Mouse (Mus musculus): ENCODE data around the gene Dhx37.

Dhx37 gene

DNA sequence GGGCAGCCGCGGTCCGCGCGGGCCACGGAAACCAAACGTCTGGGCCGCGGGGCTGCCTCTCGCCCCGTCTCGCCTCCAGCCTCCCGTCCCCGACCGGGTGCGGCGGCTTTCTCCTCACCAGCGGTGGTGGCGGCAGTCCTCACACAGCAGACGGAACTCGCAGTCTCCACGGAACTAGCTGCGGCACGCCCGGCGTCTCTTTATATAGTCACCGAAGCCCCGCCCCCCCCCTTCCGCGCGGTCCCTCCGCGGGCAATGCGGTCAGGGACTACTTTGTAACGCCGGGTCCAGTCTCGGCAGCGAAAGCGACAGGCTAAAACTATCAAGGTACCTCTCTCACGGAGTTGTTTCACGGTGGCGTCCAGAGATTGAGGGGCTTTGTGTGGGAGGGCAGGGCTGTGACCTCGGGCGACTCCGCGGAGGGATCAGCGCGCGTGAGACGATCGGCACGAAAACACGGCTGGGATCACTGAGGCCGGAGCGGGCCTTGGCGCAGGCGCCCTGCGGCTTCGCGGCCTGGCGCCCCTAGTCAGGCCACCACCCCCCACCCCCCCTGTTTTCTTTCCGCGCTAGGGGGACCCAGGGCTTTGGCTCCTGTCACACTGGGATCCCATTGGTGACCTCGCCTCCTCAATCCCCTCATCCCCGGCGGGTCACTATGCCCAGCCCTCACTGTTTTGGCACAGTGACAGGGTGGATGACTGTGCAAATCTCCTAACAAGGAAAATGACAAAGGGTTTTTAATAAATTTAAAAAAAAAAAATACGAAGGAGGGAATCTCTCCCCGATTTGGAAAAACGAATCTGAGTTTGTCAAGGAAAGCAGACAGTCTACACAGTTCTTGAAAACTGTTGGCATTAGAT, 44.1 kb downstream of the Dhx37 start, which contains the start of gene Ubc:
Gene Ubc (minus strand): TSS at position 624 of the 863 bp plus-strand sequence.
- 1% methylated on average over 69 of the region's 69 CpGs for WGBS

DNA sequence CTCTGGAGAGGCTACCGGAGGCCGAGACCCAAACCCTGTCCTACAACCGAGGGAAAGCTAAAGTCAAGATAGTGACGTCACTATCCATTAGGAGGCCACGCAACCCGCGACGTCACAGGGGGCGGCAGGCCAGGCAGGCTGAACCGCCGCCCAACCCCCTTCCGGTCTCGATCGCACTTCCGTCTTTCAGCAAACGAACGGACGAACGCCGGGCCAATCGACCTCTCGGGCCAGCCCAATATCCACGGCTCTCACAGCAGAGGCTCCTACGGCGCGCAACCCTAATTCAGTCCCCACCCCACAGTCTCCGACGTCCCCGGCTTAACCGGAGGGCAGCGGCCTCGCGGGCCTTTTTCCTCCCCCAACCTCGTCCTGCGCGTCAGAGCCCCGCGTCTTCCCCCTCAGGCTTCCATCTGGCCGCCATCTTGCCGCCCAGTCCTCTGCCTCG, 44.8 kb downstream of the Dhx37 start, which contains the start of gene Gm10382:
Gene Gm10382 (plus strand): TSS at position 192 of the 448 bp plus-strand sequence.
- WGBS = 1% methylated on average over 40 of the region's 41 CpGs

DNA sequence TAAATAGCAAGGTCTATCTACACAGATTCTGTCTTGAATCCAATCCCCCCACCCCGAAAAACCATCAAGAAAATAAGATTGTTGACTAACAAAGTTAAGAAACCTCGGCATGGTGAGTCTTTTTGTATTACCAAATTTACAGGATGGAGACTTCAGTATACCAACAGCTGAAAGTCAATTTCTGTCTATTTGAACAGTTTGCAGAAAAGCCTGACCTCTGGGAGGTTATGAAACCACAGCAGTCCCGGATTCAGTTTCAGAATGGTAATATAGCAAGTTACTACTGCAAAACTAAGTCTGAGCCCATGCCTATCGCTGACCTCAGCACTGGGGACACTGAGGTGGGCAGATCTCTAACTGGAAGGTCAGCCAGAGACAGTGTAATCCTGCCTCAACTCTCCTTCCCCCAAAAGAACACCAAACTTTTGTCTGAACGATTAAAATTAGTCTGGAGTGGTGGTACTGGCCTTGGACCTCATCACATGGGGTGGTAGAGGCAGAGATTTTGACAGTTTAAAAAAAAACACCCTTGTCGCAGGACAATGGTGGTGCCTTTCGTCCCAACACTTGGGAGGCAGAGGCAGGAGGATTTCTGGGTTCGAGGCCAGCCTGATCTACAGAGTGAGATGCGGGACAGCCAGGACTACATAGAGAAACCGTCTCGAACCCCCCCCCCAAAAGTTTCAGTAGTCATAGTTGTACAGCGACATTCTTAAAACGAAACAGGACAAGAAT, 45.4 kb downstream of the Dhx37 start:
- 4% methylated on average over 13 of the region's 13 CpGs for WGBS

DNA sequence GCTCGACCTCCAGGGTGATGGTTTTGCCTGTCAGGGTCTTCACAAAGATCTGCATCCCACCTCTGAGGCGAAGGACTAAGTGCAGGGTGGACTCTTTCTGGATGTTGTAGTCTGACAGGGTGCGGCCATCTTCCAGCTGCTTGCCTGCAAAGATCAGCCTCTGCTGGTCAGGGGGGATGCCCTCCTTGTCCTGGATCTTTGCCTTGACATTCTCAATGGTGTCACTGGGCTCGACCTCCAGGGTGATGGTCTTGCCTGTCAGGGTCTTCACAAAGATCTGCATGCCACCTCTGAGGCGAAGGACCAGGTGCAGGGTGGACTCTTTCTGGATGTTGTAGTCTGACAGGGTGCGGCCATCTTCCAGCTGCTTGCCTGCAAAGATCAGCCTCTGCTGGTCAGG, 46.6 kb downstream of the Dhx37 start:
- 58% methylated on average over 5 of the region's 6 CpGs for WGBS

DNA sequence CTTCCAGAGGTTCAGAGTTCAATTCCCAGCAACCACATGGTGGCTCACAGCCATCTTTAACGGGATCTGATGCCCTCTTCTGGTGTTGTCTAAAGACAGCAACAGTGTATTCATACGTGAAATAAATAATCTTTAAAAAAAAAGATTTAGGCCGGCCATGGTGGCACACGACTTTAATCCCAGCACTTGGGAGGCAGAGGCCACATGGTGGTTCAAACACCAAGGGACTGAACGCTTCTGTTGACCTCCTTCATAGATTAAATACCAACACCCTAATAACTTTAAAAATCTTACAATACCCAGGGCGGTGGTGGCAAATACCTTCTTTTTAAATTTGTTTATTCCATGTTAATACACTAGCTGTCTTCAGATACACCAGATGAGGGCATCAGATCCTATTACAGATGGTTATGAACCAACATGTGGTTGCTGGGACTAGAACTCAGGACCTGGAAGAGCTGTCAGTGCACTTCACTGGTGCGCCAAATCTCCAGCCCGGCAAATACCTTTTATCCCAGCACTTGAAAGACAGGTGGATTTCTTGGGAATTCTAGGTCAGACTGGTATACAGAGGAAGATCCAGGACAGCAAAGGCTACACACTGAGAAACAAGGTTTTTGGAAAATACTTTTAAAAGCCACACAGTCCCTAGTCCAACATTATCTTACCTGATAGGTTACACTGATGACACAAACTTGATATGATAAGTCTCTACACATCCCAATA, 48.5 kb downstream of the Dhx37 start:
- WGBS = 40% methylated on average over 8 of the region's 8 CpGs

DNA sequence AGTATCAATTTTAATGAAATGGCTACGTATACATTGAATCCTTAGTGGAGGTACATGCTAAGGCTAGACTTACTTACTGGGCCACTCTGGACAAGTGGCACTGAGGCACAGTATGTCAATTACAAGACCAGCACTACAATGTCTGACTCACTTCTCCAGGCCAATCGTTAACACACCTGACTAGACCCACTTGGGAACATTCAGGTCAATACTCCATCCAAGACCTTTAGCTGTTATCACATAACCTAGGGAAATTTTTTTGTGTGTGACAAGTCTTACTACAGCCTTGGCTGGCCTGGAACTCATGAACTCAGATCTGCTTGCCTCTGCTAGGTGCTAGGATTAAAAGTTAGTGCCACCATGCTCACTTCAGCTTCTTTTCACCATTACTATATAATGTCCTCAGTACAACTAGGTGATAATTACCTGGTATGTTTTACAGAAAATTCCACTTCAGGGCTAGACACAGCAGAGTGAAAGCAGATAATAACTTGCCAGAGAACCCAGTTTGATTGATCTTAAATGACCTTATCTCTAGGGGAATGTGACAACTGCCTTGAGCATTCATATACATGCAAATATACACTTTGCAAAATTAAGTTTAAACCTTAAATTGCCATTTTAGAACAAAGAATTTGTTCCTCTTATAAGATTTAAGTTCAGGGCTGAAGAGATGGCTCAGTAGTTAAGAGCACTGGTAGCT, 49.3 kb downstream of the Dhx37 start:
- 57% methylated on average over 2 of the region's 2 CpGs for WGBS

DNA sequence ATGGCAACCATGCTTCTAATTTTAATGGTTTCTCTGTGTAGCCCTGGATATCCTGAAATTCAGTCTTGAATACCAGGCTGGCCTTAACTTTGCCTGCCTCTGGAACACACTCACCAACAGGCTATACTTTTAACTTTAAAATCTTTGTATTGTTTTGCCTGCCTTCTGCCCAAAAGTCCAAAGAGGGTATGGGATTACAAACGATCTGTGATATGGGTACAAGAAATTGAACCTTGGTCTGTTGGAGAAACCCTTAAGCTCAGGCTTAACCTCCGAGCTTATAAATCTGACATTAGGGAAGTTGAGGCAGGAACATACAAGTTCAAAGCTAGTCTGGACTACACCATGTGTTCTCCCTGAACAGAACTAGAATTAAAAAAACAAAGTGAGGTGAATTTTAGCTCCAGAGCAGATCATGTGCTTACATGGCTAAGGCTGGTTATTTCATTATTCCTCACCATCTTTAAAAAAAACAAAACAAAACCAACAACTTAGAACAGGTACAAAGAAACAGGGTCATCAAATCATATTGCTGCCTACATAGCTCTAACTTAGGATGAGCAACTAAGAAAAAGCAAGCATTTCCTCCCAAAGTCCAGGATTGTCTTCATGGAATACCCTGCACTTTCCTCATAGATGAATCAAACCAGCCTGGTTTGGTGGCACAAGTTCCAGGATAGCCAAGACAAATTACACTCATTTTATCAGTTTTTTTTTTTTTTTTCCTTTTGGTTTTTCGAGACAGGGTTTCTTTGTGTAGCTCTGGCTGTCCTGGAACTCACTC, 50.1 kb downstream of the Dhx37 start:
- 49% methylated on average over 3 of the region's 3 CpGs for WGBS

DNA sequence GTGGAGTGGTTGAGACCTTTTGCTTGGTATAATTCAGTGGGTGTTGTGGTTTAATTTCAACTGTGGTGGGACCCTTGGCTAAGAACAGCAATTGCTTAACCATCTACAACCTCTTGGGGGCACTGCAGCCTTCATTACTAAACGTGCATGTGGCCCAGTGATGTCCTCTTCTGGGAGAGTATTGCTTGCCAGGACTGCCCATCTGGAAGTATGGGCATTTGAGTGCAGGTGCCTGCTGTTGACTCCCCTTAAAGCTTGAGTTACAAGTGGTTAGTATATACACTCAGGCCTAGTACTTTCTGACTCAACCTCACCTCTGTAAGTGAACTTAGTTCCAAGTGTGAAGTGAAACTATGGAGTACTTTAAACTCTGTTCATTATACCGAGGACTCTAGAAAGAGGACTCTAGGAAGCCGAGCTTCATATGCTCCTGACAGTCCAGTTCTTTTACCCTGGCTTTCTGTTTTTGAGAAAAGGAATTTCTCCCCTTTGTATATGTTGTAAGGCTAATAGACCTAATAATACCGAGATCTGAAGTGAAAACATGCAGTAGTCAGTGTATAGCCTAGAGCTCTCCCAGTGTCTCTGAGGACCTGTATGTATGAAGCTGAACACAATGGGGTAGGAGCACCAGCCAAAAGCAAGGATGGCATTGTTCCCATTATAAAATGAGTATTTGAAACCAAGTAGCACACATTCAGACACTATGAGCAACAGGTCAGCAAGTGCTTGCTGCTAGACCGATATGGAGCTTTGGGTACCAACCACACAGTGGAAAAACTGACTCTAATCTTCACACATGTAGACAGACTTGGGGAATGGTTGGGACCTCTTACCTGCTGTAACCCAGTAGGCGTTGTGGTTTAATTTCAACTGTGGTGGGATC, 51.0 kb downstream of the Dhx37 start:
- WGBS = 15% methylated on average over 6 of the region's 6 CpGs

DNA sequence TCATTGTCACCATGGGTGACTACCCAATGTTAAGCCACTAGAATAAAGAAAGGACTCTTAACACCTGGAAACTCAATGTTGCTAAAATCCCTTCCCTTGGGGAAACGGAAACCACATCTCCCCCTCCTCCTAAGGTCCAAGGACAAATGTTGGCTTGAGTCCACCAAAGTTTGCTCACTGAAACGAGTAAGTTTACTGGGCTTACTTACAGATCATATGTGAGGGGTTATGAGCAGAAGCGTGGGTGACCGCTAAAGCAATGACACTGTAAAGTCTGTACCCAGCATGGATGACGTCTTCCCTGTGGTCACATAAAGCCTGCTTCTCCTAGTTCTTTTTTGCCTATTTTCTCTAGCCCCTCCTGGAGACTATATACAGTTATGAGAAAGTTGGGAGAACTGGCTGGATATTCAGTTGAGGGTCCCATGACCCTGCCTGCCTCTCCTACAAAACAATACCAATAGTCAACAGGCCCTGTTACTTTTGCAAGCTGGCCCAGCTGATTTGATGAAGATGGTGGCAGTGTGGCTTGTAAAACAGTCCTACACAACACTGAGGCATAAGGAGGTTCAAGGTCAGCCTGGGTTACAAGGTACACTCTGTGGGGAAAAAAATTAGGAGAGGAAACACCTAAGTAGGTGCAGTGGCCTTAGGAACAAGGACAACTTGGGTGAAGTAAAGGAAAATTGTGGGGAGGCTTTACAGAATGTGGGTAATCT, 51.8 kb downstream of the Dhx37 start:
- WGBS = 54% methylated on average over 5 of the region's 5 CpGs

DNA sequence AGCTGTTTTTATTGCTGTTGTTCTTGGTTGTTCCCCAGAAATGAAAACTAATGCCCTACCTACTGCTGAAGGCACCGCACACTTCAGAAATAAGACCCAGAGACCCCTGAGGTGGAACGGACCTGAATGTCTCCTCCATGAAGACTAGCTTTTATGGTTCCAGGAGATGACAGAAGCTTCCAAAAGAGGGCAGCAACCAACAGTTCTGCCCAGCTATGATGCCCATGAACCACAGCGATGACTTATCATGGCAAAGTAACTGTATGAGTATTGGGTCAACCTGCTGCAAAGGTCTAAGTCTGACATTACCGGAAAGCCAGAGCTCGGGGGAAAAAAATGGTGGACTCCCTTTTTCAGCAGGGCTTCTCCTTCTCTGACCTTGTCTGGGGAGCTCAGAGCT, 55.0 kb downstream of the Dhx37 start:
- 69% methylated on average over 5 of the region's 5 CpGs for WGBS

DNA sequence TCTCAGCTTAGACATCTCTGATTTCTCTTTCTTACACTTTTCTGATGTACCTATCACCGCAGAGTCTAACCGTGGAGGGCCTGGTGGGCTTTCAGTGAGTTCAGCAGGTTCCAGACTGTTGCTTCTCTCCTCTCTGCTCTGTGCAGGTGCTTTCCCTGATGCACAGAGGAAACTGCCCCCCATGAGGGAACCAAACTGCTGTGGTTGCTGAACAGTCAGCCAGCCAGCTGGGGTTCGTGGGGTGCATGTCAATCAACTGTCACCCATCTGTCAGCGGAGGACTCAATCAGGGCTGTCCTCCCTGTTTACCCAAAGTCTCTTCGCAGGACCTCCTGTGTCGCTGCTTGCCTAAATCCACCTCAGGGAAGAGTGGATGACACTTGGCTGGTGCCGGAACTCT, 56.7 kb downstream of the Dhx37 start:
- WGBS = 81% methylated on average over 7 of the region's 7 CpGs

DNA sequence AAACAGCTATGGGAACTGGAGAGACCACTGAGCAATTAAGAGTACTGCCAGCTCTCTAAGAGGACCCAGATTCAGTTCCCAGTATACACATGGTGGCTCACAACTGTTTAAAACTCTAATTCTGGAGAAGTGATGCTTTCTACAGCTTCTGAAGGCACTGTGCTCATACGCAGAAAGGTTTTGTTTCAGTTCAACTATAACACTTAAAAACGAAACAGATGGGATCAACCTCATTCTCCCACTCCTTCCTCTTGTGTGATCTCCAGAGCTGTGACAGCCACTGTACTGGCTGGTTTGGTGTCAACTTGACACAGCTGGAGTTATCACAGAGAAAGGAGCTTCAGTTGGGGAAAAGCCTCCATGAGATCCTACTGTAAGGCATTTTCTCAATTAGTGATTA, 58.0 kb downstream of the Dhx37 start:
- 51% methylated on average over 2 of the region's 2 CpGs for WGBS

DNA sequence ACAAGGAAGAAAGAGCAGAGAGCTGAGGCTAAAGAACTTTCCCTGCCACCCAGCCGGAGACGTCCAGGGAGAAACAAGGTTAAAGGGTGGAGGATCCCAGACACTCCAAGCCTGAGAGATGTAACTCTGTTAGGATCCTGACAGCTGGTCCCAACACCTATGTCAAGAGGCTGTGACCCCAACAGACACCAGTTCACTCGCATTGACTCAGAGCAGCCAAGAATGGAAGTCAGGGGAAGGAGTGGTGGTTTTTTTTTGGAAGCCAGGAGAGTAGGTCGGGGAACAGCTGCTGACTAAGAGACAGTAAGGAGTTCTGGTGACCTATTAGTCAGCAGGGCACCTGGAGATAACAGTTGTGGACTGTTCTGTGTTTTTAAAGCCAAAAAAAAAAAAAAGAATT, 61.9 kb downstream of the Dhx37 start:
- WGBS = 79% methylated on average over 4 of the region's 4 CpGs

DNA sequence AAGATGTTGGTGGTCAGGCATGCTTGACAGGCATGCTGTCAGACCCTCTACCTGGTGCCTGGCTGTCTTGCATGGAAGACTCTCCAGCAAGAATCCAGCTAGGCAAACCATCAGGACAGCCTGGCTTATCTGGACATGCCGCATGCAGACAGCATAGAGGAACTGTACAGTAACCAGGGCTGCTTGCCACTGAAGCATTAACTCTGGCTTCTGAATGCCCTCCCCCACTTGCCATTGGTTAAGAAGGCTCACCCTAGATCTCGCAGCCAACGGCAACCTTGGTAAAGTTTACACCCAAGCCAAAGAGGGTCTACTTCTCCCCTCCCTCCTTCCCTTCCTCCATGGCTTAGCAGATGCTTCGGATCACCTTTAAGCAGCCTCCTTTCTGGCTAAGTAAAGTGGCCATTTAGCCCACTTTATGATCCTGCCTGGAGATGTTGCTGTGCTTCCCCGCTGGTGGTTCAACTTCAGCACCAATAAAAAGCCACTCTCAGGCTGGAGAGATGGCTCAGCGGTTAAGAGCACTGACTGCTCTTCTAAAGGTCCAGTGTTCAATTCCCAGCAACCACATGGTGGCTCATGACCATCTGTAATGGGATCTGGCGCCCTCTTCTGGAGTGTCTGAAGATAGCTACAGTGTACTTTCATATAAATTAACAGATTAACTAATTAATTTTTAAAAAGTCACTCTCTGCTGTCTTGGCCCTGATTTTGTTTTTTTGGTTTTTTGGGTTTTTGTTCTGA, 62.8 kb downstream of the Dhx37 start:
- 79% methylated on average over 7 of the region's 7 CpGs for WGBS

DNA sequence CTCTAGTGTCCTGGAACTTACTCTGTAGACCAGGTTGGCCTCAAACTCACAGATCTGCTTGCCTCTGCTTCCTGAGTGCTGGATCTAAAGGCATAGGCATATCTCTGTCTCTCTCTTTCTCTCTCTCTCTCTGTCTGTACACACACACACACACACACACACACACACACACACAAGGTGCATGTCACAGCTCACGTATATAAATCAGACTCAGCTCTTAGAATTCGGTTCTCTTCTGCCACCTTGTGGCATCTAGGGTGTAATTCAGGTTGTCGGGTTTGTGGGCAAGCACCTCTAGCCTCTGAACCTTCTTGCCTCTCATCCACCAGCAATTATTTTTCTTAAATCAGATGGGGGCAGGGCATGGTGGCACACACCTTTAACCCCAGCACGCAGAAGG, 65.4 kb downstream of the Dhx37 start:
- WGBS = 2% methylated on average over 4 of the region's 4 CpGs

DNA sequence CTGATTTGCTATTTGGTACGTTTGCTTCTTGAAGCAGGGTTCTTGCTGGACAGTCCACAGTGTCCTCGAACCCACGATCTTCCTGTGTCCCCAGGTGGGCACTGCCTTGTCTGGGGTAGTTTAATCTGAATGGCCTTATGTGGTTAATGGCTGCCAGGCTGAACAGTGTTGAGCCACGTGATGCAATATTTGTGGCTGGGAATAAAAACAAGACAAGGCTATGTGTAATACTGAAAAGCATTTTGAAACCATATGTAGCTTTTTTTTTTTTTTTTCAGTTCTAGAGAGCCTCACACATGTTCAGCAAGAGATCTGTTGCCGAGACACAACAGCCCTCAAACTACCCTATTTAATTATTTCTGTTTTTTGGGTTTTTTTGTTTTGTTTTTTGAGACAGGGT, 65.8 kb downstream of the Dhx37 start:
- 59% methylated on average over 5 of the region's 5 CpGs for WGBS

DNA sequence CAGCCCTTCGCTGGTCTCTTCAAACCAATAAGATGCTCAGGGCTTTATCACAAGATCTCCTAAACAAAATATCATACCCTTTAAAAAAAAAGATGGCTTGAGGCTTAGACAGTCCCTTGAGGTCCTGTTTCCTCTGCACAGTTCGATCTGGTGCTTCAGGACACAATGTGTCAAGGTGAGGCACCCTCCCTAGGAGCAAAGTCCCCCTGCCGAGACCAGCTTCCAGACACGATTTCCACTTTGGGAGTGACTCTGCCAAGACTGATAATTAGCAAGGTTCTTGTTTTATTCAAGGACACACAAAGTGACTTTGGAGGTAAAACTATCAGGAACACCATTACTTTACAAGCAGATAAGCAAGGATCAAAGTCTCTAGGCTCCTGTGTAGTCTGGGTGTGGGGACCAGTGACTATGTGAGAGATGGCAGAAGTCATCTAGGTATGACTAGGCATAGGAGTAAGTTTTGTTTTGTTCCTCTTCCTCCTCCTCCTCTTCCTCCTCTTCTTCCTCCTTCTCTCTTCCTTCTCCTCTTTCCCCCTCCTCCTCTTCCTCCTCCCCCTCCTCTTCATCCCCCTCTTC, 69.0 kb downstream of the Dhx37 start:
- 81% methylated on average over 4 of the region's 4 CpGs for WGBS

DNA sequence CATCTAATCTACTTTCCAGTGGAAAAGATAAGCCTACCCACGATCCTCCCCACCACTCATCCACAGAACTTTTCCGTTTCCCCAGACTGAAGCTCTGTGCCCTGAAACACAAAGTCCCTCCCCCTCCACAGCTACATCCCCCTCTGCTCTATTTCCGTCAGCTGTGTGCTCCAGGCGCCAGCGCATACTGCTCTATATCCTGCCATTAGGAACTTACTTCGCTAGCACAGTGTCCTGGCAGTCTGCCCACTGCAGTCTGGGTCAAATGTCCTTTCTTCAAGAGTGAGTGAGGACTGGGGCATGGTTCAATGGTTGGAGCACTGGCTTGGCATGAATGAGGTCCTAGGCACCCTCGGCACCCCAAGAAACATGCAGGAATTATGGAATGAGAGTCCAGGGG, 70.0 kb downstream of the Dhx37 start:
- 51% methylated on average over 7 of the region's 7 CpGs for WGBS

Data from cerebral cortex, adult 2 months (tissue).